Mouse (Mus musculus): ENCODE results near the gene Kras. TPM values are rescaled to one million over a fixed set of nuclear protein-coding genes. Genes with fewer than 3 reads are reported as not detected.

Gene Kras
- total and polyA plus RNA-seq, 2 experiments from 2014 or later: 25.9 to 72.5 TPM

DNA sequence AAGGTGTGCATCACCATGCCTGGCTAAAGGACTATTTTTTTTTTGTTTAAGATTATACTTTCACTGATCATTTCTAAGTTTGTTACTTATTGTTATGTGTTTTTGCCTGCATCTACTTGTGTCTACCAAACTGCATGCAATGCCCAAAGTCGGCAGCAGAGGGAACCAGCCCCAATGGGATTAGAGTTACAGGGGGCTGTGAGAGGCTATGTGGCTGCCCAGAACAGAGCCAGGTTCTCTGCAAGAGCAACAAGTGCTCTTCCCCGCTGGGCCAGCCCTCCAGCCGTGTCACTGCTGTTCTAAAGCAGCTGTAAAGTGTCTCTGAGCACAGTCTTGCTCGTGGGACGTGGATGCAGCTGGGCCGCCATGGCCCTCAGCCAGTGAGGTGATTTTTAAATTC is 70.4 kb downstream of the Kras start:
- Histone ChIP-seq H3K36me3 (ENCODE audit: insufficient read depth, low read length) (no peaks in the 10 kb centered on the region), H3K4me3 (ENCODE audit: low read length) (no peak overlapping the region), H3K4me1 (ENCODE audit: insufficient read depth, low read length) (0 out of 2 replicates have a peak, but pooled peaks cover under 1% of the 10 kb centered on the region), H3K9me3 (ENCODE audit: low read length) (no peaks in the 10 kb centered on the region), H3K4me2 (ENCODE audit: low read depth, low read length) (no peak overlapping the region), H3K9ac (replicated peaks; ENCODE audit: low read length) (no peak overlapping the region), H3K27ac (no peak overlapping the region), H3K27me3 (ENCODE audit: insufficient read depth, low read length) (no peaks in the 10 kb centered on the region)
- TF ChIP-seq CTCF (IDR thresholded peaks at IDR 0.05; ENCODE audit: low read depth): peak; percentile 74
- no peak for ATAC-seq
- 23% methylated on average over 6 of the region's 6 CpGs for WGBS
- peak; percentile 55 for DNase-seq (ENCODE audit: low spot score)

DNA sequence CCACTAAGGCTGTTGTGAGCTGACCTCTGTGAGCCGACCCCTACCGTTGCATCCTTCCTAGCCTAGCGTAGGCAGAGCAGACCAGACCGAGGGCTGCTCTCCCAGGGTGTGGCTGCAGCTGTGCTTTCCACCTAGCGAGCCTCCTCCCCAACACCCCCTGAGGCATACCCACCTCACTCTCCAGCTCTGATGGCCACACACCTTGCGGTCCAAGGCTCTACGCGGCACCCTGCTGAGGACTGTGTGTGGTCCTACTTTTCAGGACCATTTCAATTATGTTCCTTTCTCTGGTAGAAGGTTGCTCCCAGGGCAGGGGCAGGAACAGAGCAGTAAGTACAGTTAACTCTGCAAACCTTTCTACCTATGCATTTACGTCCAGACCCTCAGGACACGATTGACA is 73.6 kb downstream of the Kras start:
- Histone ChIP-seq H3K4me2 (ENCODE audit: low read depth, low read length) (no peak overlapping the region), H3K27ac (no peak overlapping the region), H3K4me3 (ENCODE audit: low read length) (no peak overlapping the region), H3K9ac (replicated peaks; ENCODE audit: low read length) (no peak overlapping the region), H3K9me3 (ENCODE audit: low read length) (no peaks in the 10 kb centered on the region), H3K4me1 (ENCODE audit: insufficient read depth, low read length) (0 out of 2 replicates have a peak, but pooled peaks cover 10% of the 10 kb centered on the region), H3K27me3 (ENCODE audit: insufficient read depth, low read length) (no peaks in the 10 kb centered on the region), H3K36me3 (ENCODE audit: insufficient read depth, low read length) (no peaks in the 10 kb centered on the region)
- TF ChIP-seq CTCF (IDR thresholded peaks at IDR 0.05; ENCODE audit: low read depth): no peak
- DNase-seq (ENCODE audit: low spot score): no peak
- WGBS: 47% methylated on average over 10 of the region's 10 CpGs
- ATAC-seq: no peak

DNA sequence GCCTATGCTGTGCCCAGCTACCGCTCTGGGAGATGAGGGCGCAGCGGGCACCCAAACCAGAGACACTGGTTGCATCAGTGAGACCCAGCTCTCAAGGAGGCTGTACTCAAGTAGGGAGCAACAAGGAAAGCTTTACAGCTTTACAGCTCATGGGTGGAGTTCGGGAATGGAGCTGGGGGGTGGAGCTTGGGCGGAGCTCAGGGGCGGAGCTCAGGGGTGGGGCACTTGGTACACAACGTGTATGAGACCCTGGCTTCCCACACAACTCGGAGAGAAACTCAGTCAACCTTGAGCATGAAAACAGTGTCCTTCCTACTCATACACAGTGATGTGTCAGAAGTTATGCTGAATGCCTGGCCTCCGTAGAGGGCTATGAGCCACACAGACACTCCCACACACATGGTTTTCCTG is 74.5 kb downstream of the Kras start:
- no peak for TF ChIP-seq CTCF (IDR thresholded peaks at IDR 0.05; ENCODE audit: low read depth)
- Histone ChIP-seq H3K4me3 (ENCODE audit: low read length) (no peak overlapping the region), H3K9me3 (ENCODE audit: low read length) (no peaks in the 10 kb centered on the region), H3K27me3 (ENCODE audit: insufficient read depth, low read length) (no peaks in the 10 kb centered on the region), H3K9ac (replicated peaks; ENCODE audit: low read length) (no peak overlapping the region), H3K4me2 (ENCODE audit: low read depth, low read length) (no peak overlapping the region), H3K27ac (no peak overlapping the region), H3K36me3 (ENCODE audit: insufficient read depth, low read length) (no peaks in the 10 kb centered on the region), H3K4me1 (ENCODE audit: insufficient read depth, low read length) (0 out of 2 replicates have a peak, but pooled peaks cover 10% of the 10 kb centered on the region)
- WGBS: 40% methylated on average over 9 of the region's 9 CpGs
- ATAC-seq (no peak), DNase-seq (ENCODE audit: low spot score) (no peak)

DNA sequence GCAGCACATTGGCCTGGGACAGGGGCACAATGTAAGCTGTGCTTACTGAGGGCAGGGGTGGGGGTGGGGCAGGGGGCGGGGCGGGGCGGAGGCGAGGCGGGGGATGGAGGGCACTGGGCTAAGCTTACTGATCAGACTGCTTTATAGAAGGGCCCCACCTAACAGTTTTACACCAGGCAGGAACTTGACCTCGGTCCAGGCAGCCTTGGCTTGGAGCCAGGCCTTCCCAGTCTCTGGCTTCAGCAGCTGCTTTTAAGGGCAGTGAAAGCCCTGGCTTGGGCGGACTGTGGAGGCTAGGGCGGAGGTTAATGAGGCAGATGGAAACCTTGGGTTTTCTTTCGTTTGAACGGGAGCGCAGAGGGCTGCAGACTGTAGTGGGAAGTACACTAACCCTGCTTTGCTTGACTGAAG is 76.3 kb downstream of the Kras start:
- H3K27ac ChIP-seq: no peak overlapping the region
- H3K36me3 ChIP-seq (ENCODE audit: insufficient read depth, low read length): no peaks in the 10 kb centered on the region
- no peaks in the 10 kb centered on the region for H3K9me3 ChIP-seq (ENCODE audit: low read length)
- H3K27me3 ChIP-seq (ENCODE audit: insufficient read depth, low read length): no peaks in the 10 kb centered on the region
- DNase-seq (ENCODE audit: low spot score) (peak; percentile 61), ATAC-seq (peak; percentile 71)
- peak overlapping the region; percentile 28; the same call in 1 of the 2 replicates for H3K4me2 ChIP-seq (ENCODE audit: low read depth, low read length)
- no peak for TF ChIP-seq CTCF (IDR thresholded peaks at IDR 0.05; ENCODE audit: low read depth)
- WGBS: 8% methylated on average over 11 of the region's 11 CpGs
- 0 out of 2 replicates have a peak, but pooled peaks cover 10% of the 10 kb centered on the region for H3K4me1 ChIP-seq (ENCODE audit: insufficient read depth, low read length)
- no peak overlapping the region for H3K4me3 ChIP-seq (ENCODE audit: low read length)
- H3K9ac ChIP-seq (replicated peaks; ENCODE audit: low read length): no peak overlapping the region

DNA sequence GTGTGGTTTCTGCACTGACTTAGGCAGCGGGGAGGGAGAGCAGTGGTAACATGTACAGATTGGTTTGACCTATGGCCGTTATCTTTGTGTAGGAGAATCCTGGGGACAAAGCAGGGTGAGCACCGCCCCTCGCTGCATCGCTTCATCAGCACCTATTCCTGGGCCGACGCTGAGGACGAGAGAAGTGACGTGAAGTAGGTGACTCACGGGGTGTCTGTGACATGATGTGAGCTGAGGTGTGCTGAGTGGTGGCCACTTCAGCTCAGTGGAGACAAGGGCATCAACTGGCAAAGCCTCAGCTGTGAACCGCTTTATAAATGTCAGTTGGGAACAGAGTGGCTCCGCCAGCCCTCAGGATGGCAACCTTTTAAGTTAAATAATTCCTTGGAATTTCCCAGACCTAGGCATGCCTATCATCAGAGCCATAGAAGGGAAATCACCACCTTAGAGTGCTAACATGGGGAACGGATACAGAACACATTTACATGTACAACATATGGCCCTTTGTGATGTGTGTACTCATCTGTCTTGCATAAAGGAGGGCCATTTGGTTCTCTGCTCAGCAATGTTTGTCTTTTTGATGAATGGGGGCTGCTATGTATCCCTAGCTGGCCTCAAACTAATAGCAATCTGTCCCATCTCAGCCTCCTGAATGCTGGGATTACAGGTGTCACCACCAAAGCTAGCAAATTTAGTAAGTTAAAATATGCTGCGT is 78.0 kb downstream of the Kras start:
- H3K4me3 ChIP-seq (ENCODE audit: low read length): no peak overlapping the region
- H3K4me1 ChIP-seq (ENCODE audit: insufficient read depth, low read length): 0 out of 2 replicates have a peak, but pooled peaks cover 10% of the 10 kb centered on the region
- no peaks in the 10 kb centered on the region for H3K36me3 ChIP-seq (ENCODE audit: insufficient read depth, low read length)
- DNase-seq (ENCODE audit: low spot score) (no peak), ATAC-seq (no peak)
- no peaks in the 10 kb centered on the region for H3K9me3 ChIP-seq (ENCODE audit: low read length)
- H3K27me3 ChIP-seq (ENCODE audit: insufficient read depth, low read length): no peaks in the 10 kb centered on the region
- H3K9ac ChIP-seq (replicated peaks; ENCODE audit: low read length): no peak overlapping the region
- WGBS: 78% methylated on average over 14 of the region's 14 CpGs
- TF ChIP-seq CTCF (IDR thresholded peaks at IDR 0.05; ENCODE audit: low read depth): no peak
- no peak overlapping the region for H3K4me2 ChIP-seq (ENCODE audit: low read depth, low read length)
- H3K27ac ChIP-seq: no peak overlapping the region

Other genes starting within 250 kb of the Kras start
- gene Bcat1, start 174.1 kb downstream of the Kras start, total RNA-seq (2014; rRNA removed): 81.8 and 94.3 TPM in 2 replicates
- gene Bcat1, start 174.1 kb downstream of the Kras start, polyA plus RNA-seq (2015; fragmentation: Nextera tagmentation; extraction: Ambion mirVana): 58.2 and 59.7 TPM in 2 replicates
- 1.7 and 4.4 TPM in 2 replicates for gene Lrmp, start 134.6 kb downstream of the Kras start, total RNA-seq (2014; rRNA removed)
- gene Lrmp, start 134.6 kb downstream of the Kras start, polyA plus RNA-seq (2015; fragmentation: Nextera tagmentation; extraction: Ambion mirVana): 0.54 and 0.74 TPM in 2 replicates
- gene Casc1, start 39.2 kb downstream of the Kras start, total RNA-seq (2014; rRNA removed): 1.5 and 1.7 TPM in 2 replicates
- gene Casc1, start 39.2 kb downstream of the Kras start, polyA plus RNA-seq (2015; fragmentation: Nextera tagmentation; extraction: Ambion mirVana): 0.80 and 1.2 TPM in 2 replicates
- 10.9 and 11.8 TPM in 2 replicates for gene Etfrf1, start 39.1 kb downstream of the Kras start, total RNA-seq (2014; rRNA removed)
- gene Etfrf1, start 39.1 kb downstream of the Kras start, polyA plus RNA-seq (2015; fragmentation: Nextera tagmentation; extraction: Ambion mirVana): 33.5 and 36.3 TPM in 2 replicates